In genomic region chr6:53881623-53882022, GRCm38 (mm10) we compare ENCODE assay signal across 11 mouse cellular contexts.
DNase-seq lines count a peak whose midpoint lies in the region; ATAC-seq and TF ChIP-seq lines count a peak whose summit lies in the region.
"Had no signal": no experiment of that assay in that cellular context is flagged by ENCODE, and none has a peak within 500 bp of the region (broad histone marks: within the 10 kb centered on the region; RNA-seq: fewer than 3 reads in every experiment).

No protein-coding gene starts in this region.

- TF ChIP-seq EP300 in heart, postnatal 0 days (IDR thresholded peaks at IDR 0.05; ENCODE audit: low read depth) = no peak

- H3K9me3 ChIP-seq in heart, postnatal 0 days (replicated peaks; ENCODE audit: control insufficient read depth, low read length) = no peaks in the 10 kb centered on the region
- no peaks in the 10 kb centered on the region for H3K9me3 ChIP-seq in embryonic facial prominence, embryonic 13.5 days
- no peaks in the 10 kb centered on the region for H3K9me3 ChIP-seq in hindbrain, embryonic 13.5 days
- no peaks in the 10 kb centered on the region for H3K9me3 ChIP-seq in midbrain, embryonic 14.5 days (ENCODE audit: control insufficient read depth, low read length)
- H3K9me3 ChIP-seq: heart, embryonic 15.5 days had no signal

- DNase-seq in heart, postnatal 0 days (ENCODE audit: low spot score) = no peak
- no peak for DNase-seq in heart, postnatal 14 days
- DNase-seq in midbrain, embryonic 14.5 days = peak; percentile 39
- no peak for DNase-seq in urinary bladder, adult 2 months (ENCODE audit: low spot score)
- no peak for DNase-seq in embryo, embryonic 10 days (ENCODE audit: low spot score)
- DNase-seq: adrenal gland, postnatal 36 days; lung, postnatal 36 days had no signal

- 52% methylated on average over 10 of the region's 10 CpGs for WGBS in heart, postnatal 0 days
- WGBS in embryonic facial prominence, embryonic 13.5 days = 23% methylated on average over 10 of the region's 10 CpGs
- WGBS in hindbrain, embryonic 13.5 days = 25% methylated on average over 10 of the region's 10 CpGs
- 7% methylated on average over 10 of the region's 10 CpGs for WGBS in midbrain, embryonic 14.5 days

- no peak for ATAC-seq in heart, postnatal 0 days (ENCODE audit: insufficient read depth, low read depth)
- ATAC-seq in embryonic facial prominence, embryonic 13.5 days (ENCODE audit: insufficient number of reproducible peaks, insufficient read depth, low FRiP score, low TSS enrichment, low read depth) = no peak
- peak; percentile 31; the same call in 1 of the 2 replicates for ATAC-seq in hindbrain, embryonic 13.5 days (ENCODE audit: low FRiP score)
- no peak for ATAC-seq in midbrain, embryonic 14.5 days (ENCODE audit: low FRiP score, low TSS enrichment)
- ATAC-seq in frontal cortex, adult (ENCODE audit: low TSS enrichment) = no peak

- H3K36me3 ChIP-seq in heart, postnatal 0 days (replicated peaks; ENCODE audit: control insufficient read depth, insufficient read depth, low read length) = no peaks in the 10 kb centered on the region
- no peaks in the 10 kb centered on the region for H3K36me3 ChIP-seq in embryonic facial prominence, embryonic 13.5 days
- H3K36me3 ChIP-seq in hindbrain, embryonic 13.5 days = no peaks in the 10 kb centered on the region
- H3K36me3 ChIP-seq in midbrain, embryonic 14.5 days (ENCODE audit: control insufficient read depth, insufficient read depth, low read length) = no peaks in the 10 kb centered on the region
- H3K36me3 ChIP-seq: heart, embryonic 15.5 days had no signal

- no peak overlapping the region for H3K4me2 ChIP-seq in heart, postnatal 0 days (ENCODE audit: low read depth, low read length)
- H3K4me2 ChIP-seq in embryonic facial prominence, embryonic 13.5 days = 0 out of 2 replicates have a peak overlapping the region, but pooled peaks have one; percentile 44
- H3K4me2 ChIP-seq in hindbrain, embryonic 13.5 days = peak overlapping the region; percentile 47
- H3K4me2 ChIP-seq in midbrain, embryonic 14.5 days (ENCODE audit: low read length) = peak overlapping the region; percentile 50

- 0 out of 2 replicates have a peak overlapping the region, but pooled peaks have one; percentile 75 for H3K27ac ChIP-seq in heart, postnatal 0 days (ENCODE audit: low read depth)
- H3K27ac ChIP-seq in embryonic facial prominence, embryonic 13.5 days = no peak overlapping the region
- peak overlapping the region; percentile 87 for H3K27ac ChIP-seq in hindbrain, embryonic 13.5 days
- H3K27ac ChIP-seq in midbrain, embryonic 14.5 days (replicated peaks; ENCODE audit: low read depth, low read length) = peak overlapping the region; percentile 53; the same call in 1 of the 2 replicates

- H3K27me3 ChIP-seq in heart, postnatal 0 days (ENCODE audit: control insufficient read depth, insufficient read depth, low read length) = no peaks in the 10 kb centered on the region
- H3K27me3 ChIP-seq in embryonic facial prominence, embryonic 13.5 days = no peaks in the 10 kb centered on the region
- H3K27me3 ChIP-seq in hindbrain, embryonic 13.5 days = no peaks in the 10 kb centered on the region
- no peaks in the 10 kb centered on the region for H3K27me3 ChIP-seq in midbrain, embryonic 14.5 days (ENCODE audit: control insufficient read depth, insufficient read depth, low read length)
- H3K27me3 ChIP-seq: heart, embryonic 15.5 days had no signal

- H3K4me1 ChIP-seq in heart, postnatal 0 days (ENCODE audit: control insufficient read depth, insufficient read depth) = 0 out of 2 replicates have a peak, but pooled peaks cover 7% of the 10 kb centered on the region
- H3K4me1 ChIP-seq in embryonic facial prominence, embryonic 13.5 days = peaks cover 35% of the 10 kb centered on the region
- H3K4me1 ChIP-seq in hindbrain, embryonic 13.5 days (replicated peaks) = peaks cover 23% of the 10 kb centered on the region
- H3K4me1 ChIP-seq in midbrain, embryonic 14.5 days (ENCODE audit: control insufficient read depth, insufficient read depth, low read length) = peaks cover 7% of the 10 kb centered on the region

- no peak overlapping the region for H3K9ac ChIP-seq in heart, postnatal 0 days (replicated peaks; ENCODE audit: low read depth, low read length)
- no peak overlapping the region for H3K9ac ChIP-seq in embryonic facial prominence, embryonic 13.5 days
- no peak overlapping the region for H3K9ac ChIP-seq in hindbrain, embryonic 13.5 days
- H3K9ac ChIP-seq in midbrain, embryonic 14.5 days (replicated peaks; ENCODE audit: low read length) = no peak overlapping the region
- H3K9ac ChIP-seq: heart, embryonic 15.5 days had no signal

- H3K4me3 ChIP-seq in heart, postnatal 0 days (ENCODE audit: low read depth, low read length) = no peak overlapping the region
- H3K4me3 ChIP-seq in embryonic facial prominence, embryonic 13.5 days = no peak overlapping the region
- H3K4me3 ChIP-seq in hindbrain, embryonic 13.5 days = no peak overlapping the region
- H3K4me3 ChIP-seq in midbrain, embryonic 14.5 days (replicated peaks; ENCODE audit: low read depth, low read length) = no peak overlapping the region

- no peak for TF ChIP-seq CTCF in heart, postnatal 0 days (IDR thresholded peaks at IDR 0.05; ENCODE audit: low read depth)

- intact Hi-C loops in heart, postnatal 14 days (cut with DNase I) = no loop called here
